Mouse (Mus musculus): ENCODE results near the gene Ms4a4b.
"Not testable (repeated sequence)": the region's sequence is repeated elsewhere in the genome, so short reads cannot be mapped to it uniquely, and the experiment has no call there.

DNA sequence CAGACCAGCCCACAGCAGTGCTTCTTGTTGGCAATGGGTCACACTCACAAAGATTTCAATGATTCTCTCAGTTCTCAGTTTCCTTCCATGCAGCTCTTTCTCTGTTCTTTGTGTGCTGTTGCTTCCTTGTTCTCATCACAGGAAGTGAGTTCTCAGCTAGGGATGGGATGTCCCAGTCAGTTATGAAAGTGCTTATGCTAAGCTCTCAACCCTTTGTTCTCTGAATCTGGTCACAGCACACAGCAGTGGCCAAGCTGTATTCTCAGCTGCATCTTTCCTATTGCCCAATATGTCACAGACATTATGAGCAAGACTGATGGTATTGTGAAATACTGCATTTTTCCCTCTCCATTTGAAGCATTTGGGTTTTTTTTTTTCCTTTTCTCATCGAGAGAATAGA, 21.4 kb downstream of the Ms4a4b start:
- TF ChIP-seq CTCF (IDR thresholded peaks at IDR 0.05; ENCODE audit: control insufficient read depth, insufficient read depth, insufficient read length); MYOD1 (IDR thresholded peaks at IDR 0.05; ENCODE audit: control insufficient read depth, insufficient read length, low read depth); CEBPB (IDR thresholded peaks at IDR 0.05; ENCODE audit: low read depth); MYOG (IDR thresholded peaks at IDR 0.05; ENCODE audit: control insufficient read depth, extremely low read depth, insufficient read length); USF1 (IDR thresholded peaks at IDR 0.05; ENCODE audit: low read depth); FOSL1 (IDR thresholded peaks at IDR 0.05; ENCODE audit: insufficient read depth, low read length, poor library complexity, severe bottlenecking); MAX (IDR thresholded peaks at IDR 0.05): not testable (repeated sequence)
